Mouse (Mus musculus): ENCODE results near the gene Plscr3.

Gene Plscr3

GRCm38 (mm10) chr11:69833554-69833953 is 12.6 kb upstream of the Plscr3 start:
- WGBS: 37% methylated on average over 8 of the region's 8 CpGs

DNA sequence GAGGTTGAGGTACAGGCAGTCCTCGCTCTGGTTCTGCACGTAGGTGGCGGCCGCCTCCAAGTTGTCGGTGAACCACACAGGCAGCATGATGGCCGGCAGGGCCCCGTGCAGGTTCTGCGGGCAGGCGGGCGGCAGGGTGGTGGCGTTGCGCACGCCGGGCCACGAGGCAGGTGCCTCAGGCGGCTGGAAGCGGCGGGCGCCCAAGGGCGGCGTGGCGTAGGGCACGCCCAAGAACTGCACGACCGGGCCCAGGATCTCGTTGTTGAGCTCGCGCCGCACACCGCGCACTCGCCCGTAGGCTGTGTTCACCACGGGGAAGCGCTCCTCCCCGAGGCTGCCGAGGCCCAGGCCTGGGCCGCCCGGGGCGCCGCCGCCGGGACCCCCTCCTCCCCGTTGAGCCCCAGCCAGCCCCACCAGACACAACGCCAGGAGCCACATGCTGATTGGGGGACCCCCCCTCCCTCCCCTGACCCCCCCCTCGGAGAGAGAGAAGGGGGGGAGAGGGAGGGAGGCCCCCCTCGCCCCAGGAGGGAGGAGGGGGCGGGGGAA is 12.1 kb upstream of the Plscr3 start:
- 10% methylated on average over 45 of the region's 48 CpGs for WGBS

DNA sequence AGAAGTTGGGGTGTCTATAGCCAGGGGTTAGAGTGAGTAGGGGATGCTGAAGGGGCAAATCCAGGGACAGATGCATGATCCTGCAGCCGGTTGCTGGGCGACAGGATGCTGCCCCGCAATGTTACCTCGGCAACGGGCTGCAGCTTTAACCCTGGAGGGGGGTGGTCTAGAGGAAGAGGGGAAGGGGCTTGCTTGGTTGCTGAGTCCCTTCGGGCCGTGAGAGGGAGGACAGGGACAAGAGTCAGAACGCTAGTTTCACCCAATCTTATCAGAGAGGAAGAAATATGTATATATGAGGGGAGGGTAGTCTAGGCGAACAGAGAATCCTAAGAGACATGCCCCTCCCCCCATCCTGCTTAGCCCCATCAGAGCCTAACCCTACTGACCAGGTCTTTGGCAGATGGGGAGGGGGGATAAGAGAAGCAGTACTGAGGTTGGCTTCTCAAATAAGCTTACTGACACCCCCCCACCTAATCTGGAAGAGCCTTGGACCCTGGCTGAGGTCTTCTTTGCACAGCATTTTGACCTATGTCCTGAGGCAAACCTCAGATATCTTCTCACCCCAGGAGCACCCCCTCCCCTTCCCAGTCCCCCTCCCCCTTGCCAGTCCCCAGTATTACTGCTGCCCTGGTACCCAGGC is 10.7 kb upstream of the Plscr3 start:
- 19% methylated on average over 9 of the region's 9 CpGs for WGBS

DNA sequence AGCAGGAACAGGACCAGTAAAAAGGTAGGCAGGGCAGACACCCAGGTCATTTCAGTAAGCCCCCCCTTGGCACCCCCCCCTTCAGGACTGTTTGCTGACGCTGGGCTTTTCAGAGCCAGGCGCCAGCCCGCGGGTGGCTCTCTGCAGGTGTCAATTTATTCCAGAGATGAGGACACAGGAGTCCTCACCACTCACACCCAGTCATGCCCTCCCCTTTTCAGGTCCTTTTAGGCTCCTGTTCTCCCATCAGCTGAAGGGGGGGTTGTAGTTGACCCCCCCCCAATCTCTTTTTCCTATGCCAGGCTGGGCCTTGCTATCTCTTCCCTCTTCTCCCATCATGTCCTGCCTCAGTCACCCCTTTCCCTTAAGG is 10.2 kb upstream of the Plscr3 start:
- WGBS: 13% methylated on average over 4 of the region's 4 CpGs

DNA sequence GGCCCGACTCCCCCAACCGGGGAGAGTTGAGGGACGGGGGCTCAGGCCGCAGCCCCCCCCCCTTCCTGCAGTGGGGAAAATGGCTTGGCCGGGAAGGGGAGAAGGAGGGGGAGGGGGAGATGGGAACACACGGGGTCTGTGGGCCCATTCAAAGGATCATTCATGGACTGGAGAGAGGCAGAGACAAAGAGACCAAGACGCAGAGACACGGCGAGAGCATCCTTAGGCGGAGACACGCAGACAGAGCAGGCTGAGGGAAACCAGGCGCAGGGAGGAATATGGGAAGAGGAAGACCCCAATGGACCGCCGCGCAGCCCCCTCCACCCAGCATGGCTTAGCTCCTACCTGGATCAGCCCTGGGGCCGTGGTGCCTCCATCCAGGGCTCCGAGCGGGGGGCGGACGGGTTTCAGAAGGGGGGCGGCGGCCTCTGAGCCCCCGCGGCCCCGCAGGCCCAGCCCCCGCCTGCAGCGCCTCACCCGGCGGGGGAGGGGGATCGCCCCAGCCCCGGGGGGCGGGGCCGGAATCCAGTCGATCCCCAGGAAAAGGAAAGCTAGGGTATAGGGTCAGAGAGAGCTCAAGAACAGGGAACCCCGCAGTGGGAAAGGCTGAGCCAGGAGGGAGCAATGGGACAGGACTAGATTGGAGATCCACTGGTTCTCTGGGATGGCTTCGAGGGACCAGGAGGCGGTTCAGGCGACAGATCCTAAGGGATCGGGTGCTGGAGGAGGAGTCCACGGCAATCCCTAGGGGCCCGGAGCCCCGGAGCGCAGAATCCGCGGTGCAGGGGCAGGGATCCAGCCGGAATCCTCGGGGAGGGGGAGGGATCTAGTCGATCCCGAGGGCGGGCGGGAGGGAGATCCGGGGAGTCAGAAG is 9.2 kb upstream of the Plscr3 start:
- WGBS: 1% methylated on average over 52 of the region's 52 CpGs

DNA sequence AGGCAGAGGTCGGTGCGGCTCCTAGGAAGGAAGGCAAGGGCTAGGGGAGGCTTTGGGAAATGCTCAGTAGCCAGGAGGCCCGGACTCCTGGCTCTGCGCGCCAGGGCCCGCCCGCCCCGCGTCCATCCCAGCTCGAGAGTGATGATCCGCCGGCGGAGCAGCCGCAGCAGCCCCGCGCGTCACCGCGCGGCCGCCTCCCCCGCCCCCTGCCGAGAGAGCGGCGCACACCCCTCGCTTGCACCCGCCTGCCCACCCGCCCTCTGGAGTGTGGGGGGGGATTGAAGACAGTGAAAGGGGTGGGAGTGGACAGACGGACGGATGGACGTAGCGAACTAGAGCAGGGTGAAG is 8.6 kb upstream of the Plscr3 start, which contains the start of gene Nlgn2:
TSS of gene Nlgn2 (minus strand) at position 181 of the 348 bp plus-strand sequence.
- under 1% methylated on average over 32 of the region's 32 CpGs for WGBS

GRCm38 (mm10) chr11:69837952-69838713 is 8.0 kb upstream of the Plscr3 start, which contains the start of gene Tmem256:
Tmem256 (plus strand) TSS chr11:69838514.
- WGBS: under 1% methylated on average over 34 of the region's 34 CpGs

DNA sequence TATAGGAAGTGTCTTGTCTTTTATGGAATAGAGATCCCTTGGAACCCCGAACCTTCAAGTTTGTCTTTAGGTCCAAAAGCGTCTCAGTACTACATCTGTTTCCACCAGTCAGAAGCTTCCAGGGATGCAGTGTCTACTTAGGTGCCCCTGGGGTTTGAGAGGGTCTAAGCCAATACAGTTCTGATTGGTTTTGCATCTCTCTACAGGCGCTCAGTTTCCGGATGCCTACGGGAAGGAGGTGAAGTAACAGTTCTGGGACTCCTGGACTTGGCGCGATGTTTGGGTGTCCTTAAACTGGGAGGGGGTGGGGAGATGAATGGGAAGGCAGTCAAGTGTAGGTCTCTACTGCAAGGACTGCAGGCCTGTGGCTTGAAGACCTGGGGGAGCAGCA is 7.5 kb upstream of the Plscr3 start:
- 0% methylated on average over 7 of the region's 7 CpGs for whole genome bisulfite sequencing

DNA sequence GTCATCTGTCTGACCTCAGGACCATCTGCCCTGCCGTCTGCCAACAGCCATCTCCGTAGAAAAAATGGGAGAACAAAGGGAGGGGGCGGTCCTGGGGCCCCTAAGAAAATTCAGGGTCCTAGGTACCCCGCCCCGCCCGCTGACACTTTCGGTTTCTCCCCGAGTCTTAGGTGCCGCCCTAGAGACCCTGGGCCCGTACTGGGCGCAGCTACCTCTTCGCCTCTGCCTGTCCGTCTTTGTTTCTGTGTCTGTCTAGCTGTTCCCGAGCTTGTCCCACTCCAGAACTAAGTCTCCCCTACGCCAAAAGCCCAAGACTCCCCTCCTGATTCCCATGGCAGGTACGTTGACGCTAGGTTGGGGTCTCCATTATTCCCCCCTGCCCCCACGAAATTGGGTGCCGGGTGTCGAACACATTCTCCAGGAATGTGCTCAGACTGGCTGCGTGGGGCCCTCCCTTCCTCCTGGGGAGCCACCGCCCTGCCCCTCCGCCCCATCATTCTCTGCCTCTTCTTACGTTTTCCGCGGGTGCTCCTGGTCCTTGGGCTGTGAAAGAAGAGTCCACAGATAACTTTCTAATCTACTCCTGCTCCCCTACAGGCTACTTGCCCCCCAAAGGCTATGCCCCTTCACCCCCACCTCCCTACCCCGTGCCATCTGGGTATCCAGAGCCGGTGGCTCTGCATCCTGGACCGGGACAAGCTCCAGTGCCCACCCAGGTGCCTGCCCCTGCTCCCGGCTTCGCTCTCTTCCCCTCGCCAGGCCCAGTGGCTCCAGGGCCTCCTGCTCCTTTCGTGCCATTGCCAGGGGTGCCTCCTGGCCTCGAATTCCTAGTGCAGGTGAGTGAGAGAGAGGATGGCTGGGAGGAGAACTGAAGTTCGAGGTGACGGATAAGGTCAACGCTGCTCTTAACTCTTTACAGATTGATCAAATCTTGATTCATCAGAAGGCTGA is 837 bp downstream of the Plscr3 start:
- 17% methylated on average over 37 of the region's 37 CpGs for WGBS

GRCm38 (mm10) chr11:69848021-69848420 is 1.8 kb downstream of the Plscr3 start:
- WGBS: 93% methylated on average over 6 of the region's 6 CpGs

GRCm38 (mm10) chr11:69849128-69849527 is 3.0 kb downstream of the Plscr3 start:
- 74% methylated on average over 9 of the region's 9 CpGs for WGBS

DNA sequence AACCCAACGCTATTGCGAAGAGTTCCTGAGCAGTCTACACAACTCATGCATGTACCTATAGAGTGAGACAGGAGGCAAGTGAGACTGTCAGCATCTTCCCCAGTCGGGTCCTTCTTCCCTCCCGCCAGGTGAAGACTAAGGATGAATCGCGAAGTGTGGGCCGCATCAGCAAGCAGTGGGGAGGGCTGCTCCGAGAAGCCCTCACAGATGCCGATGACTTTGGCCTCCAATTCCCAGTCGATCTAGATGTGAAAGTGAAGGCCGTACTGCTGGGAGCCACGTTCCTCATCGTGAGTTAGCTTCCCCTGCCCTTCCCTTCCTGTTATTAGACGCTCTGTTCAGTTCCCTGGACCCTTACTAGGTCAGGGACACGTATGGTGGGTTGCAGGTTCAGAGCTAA is 3.7 kb downstream of the Plscr3 start:
- WGBS: 89% methylated on average over 15 of the region's 15 CpGs

DNA sequence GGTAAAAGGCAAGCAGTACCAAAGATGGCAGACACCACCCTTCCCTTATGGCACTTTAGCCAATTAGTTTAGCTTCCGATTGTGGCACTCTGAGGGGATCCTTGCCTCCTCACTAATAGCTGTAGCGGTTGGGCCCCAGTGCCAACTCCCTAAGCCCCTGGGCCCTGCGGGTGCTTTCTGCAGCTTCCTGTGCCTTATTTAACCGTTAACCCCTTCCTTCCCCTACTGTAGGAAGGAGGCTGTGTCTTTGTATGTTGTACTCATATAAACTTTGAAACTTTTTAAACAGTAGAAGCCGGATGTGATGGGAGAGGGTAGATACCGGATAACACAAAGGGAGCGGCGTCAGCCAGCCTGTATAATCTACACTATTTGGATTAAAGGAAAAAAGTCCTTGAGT is 4.6 kb downstream of the Plscr3 start:
- 68% methylated on average over 8 of the region's 8 CpGs for WGBS

DNA sequence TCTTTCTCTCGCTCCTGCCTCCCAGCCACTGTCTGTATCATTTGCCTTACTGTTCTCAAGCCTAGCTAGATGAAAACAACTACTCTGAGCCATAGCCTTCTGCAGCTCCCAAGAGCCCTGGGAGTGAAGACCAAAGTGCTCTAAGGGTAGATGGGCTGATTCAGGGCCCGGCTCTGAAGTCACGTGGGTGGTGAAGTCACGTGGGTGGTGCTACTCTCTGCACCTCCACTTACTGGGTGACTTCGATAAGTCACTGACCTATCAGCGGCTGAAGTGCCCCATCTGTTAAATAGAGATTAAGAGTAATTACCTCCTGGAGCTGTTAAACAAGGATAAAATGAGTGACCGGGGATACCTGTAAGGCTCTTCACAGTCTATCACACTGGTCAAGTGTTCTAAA is 7.8 kb downstream of the Plscr3 start:
- 72% methylated on average over 7 of the region's 7 CpGs for WGBS

- WGBS: 67% methylated on average over 10 of the region's 10 CpGs
These were observed 8.5 kb downstream of the Plscr3 start for GRCm38 (mm10) chr11:69854680-69855079.

DNA sequence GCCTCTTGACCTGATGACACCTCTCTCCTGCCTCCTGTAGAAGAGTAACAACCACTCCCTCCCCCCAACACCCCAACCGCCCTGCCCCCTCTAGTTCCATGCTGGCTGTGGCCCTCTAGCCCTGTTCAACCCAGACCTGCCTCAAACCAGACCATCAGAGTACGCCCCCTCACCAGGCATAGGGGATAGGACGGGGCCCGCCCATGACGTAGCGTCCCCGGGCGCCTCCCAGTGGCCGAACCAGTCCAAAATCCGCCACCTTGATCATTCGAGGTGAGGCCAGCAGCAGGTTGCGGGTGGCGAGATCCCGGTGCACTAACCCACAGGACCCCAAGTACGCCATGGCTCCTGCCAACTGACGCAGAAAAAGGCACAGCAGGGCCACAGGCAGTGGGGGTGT is 9.2 kb downstream of the Plscr3 start:
- WGBS: 32% methylated on average over 16 of the region's 16 CpGs

- WGBS: 53% methylated on average over 29 of the region's 30 CpGs
These were observed 12.2 kb downstream of the Plscr3 start, which contains the start of gene Tnk1 for GRCm38 (mm10) chr11:69858113-69858998. Tnk1 (minus strand) TSS chr11:69858730.

- WGBS: 90% methylated on average over 3 of the region's 3 CpGs
These were observed 17.6 kb downstream of the Plscr3 start for GRCm38 (mm10) chr11:69863729-69864128.

- 48% methylated on average over 8 of the region's 8 CpGs for WGBS
These were observed 18.1 kb downstream of the Plscr3 start for GRCm38 (mm10) chr11:69864138-69864860.
